Mouse (Mus musculus) liver, embryonic 13.5 days (tissue): ENCODE measurements around the gene Cdc14b. TPM values are rescaled to one million over a fixed set of nuclear protein-coding genes. Genes with fewer than 3 reads are reported as not detected.
"Not testable (repeated sequence)": the region's sequence is repeated elsewhere in the genome, so short reads cannot be mapped to it uniquely, and the experiment has no call there.

Experiments used
- ATAC-seq: fragments of 200-750 bp; cut with Nextera tagmentation; 2 replicates; pipeline ENCODE4 v1.8.0; 2017; ENCODE audit warnings: low read depth, mild to moderate bottlenecking, moderate number of reproducible peaks, moderate library complexity
- DNase-seq: peaks from one replicate; pipeline ENCODE4 v3.0.0; 2022
- H3K27ac ChIP-seq: fragments of 300-500 bp; sonication (generic); 2 replicates; pipeline ENCODE4 v1.5.1; 2015; ENCODE audit warnings: moderate library complexity, mild to moderate bottlenecking, inconsistent platforms
- H3K27me3 ChIP-seq: fragments of 300-500 bp; sonication (generic); 2 replicates; pipeline ENCODE4 v1.6.1; 2015; ENCODE audit warnings: mild to moderate bottlenecking, inconsistent platforms
- H3K36me3 ChIP-seq: fragments of 300-500 bp; sonication (generic); 2 replicates; pipeline ENCODE4 v1.6.1; 2015; ENCODE audit warnings: mild to moderate bottlenecking, inconsistent platforms
- H3K4me1 ChIP-seq: fragments of 300-500 bp; sonication (generic); replicated peaks from 2 replicates; pipeline ENCODE4 v1.6.1; 2015; ENCODE audit warnings: inconsistent platforms
- H3K4me2 ChIP-seq: fragments of 300-500 bp; sonication (generic); 2 replicates; pipeline ENCODE4 v1.6.1; 2015; ENCODE audit warnings: inconsistent platforms, mild to moderate bottlenecking, moderate library complexity
- H3K4me3 ChIP-seq: fragments of 300-500 bp; sonication (generic); replicated peaks from 2 replicates; pipeline ENCODE4 v1.5.1; 2015; ENCODE audit warnings: mild to moderate bottlenecking, inconsistent platforms
- H3K9ac ChIP-seq: fragments of 300-500 bp; sonication (generic); 2 replicates; pipeline ENCODE4 v1.6.1; 2015; ENCODE audit warnings: mild to moderate bottlenecking, inconsistent platforms
- H3K9me3 ChIP-seq: fragments of 300-500 bp; sonication (generic); replicated peaks from 2 replicates; pipeline ENCODE4 v1.6.1; 2016; ENCODE audit warnings: inconsistent platforms
- WGBS: fragments of 180-500 bp; shearing (Covaris S2); methylation state at CpG from one replicate; pipeline ENCODE4 v1.1.7; 2015; ENCODE audit not compliant: insufficient replicate concordance; 5-methylcytosine and 5-hydroxymethylcytosine counted together
- polyA plus RNA-seq: library from polyadenylated mRNA; unstranded; fragments of >200 nt; fragmentation: Nextera tagmentation; extraction: Ambion mirVana; gene quantifications from 2 replicates; pipeline ENCODE4 v1.2.1, GENCODE M21; 2015

Gene Cdc14b
- polyA plus RNA-seq, 1 experiment from 2014 or later: 6.9 TPM

DNA sequence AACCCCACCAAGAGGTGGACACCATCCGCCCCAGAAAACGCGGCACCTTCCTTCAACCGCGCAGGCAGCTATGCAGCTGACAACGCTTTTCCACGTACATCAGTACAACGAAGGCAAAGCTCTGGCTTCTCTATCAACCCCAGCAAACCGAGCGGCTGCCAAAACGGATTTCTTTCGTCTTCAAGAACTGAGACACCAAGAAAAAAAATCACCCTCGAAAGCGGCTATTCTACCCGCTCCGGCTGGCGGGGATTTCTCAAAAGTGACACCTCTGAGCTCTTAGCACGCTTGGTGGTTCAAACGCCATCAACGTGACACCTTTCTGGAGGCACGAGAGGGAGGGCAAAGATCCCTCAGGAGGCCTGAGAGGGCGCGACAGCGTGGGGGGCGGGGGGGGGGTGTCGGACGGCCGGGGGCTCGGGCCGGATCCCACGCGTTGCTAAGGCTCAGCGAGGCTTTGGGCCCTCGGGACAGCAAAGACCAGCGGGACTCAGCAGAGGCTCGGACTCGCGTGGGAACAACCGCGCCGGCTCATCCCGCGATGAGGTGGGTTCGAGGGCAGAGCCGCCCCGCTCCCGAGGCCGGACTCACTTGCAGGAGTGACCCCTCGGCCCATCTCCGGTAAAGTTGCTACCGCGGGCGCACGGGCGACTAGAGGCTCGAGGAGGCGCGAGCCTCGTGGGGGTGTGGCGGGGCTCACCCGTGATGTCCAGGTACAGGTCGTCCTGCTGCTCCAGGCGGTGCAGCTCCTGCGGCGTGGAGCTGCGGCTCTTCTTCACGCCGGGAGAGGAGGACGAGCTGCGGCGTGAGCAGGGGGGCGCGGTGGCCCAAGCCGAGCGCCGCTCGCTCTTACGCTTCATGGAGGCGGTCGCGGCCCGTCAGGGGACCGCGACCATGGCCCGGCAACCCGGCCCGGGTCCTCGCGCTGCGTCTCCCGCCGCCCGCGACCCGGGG lies 922 bp downstream of the Cdc14b start:
- Histone ChIP-seq H3K9ac (peak overlapping the region; percentile 69), H3K4me2 (peak overlapping the region; percentile 98)
- peak; percentile 13 for DNase-seq

DNA sequence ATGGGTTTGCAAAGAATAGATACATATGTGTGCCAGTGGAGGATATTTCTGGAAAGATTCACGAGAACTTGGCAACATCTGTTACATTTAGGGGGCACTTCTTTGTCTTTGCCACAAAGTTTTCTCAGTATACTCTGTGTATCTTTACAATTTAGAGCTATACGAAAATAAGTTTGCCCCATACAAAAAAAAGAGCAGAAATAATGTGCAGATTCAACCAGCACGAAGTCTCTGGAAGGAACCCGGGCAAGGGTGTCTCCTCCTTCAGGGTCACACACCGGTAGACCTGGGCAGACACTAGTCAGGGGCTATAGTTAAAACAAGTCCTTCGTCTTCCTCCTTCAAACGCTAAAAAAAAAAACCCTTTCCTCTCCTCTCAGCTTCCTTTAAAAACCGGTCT lies 1.7 kb downstream of the Cdc14b start:
- no peak for DNase-seq
- Histone ChIP-seq H3K4me1 (peaks cover 25% of the 10 kb centered on the region), H3K27ac (no peak overlapping the region), H3K27me3 (peaks cover 48% of the 10 kb centered on the region), H3K4me2 (peak overlapping the region; percentile 98), H3K36me3 (no peaks in the 10 kb centered on the region), H3K9ac (no peak overlapping the region), H3K9me3 (no peaks in the 10 kb centered on the region), H3K4me3 (no peak overlapping the region)
- 34% methylated on average over 8 of the region's 8 CpGs for WGBS
- no peak for ATAC-seq

More for the DNA sequence above, 922 bp downstream of the Cdc14b start:
- Histone ChIP-seq H3K4me1 (peaks cover 25% of the 10 kb centered on the region), H3K27ac (no peak overlapping the region), H3K9me3 (no peaks in the 10 kb centered on the region), H3K27me3 (peaks cover 48% of the 10 kb centered on the region), H3K36me3 (no peaks in the 10 kb centered on the region), H3K4me3 (peak overlapping the region; percentile 73)
- peak; percentile 51 for ATAC-seq
- WGBS: under 1% methylated on average over 82 of the region's 95 CpGs

DNA sequence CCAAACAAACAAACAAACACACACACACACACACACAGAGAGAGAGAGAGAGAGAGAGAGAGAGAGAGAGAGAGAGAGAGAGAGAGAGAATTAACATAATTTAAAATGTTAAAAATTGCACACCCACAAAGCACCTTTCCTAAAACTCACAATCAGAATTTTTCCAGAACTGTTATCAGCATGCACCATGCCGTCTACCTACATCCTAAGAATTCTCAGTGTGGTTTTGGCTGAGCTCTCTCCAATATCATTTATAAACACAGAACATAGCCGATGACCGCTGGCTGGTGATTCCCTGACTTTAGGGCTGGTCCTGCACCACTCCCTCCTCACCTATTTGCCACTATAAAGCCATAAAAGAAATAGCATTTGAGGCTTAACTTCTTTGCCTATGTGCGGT lies 6.7 kb downstream of the Cdc14b start:
- Histone ChIP-seq H3K4me2 (no peak overlapping the region), H3K4me1 (no peaks in the 10 kb centered on the region), H3K9ac (no peak overlapping the region), H3K27ac (no peak overlapping the region), H3K4me3 (no peak overlapping the region), H3K36me3 (no peaks in the 10 kb centered on the region), H3K27me3 (peaks cover 25% of the 10 kb centered on the region), H3K9me3 (no peaks in the 10 kb centered on the region)
- WGBS: 40% methylated on average over 4 of the region's 4 CpGs
- ATAC-seq (no peak), DNase-seq (no peak)

DNA sequence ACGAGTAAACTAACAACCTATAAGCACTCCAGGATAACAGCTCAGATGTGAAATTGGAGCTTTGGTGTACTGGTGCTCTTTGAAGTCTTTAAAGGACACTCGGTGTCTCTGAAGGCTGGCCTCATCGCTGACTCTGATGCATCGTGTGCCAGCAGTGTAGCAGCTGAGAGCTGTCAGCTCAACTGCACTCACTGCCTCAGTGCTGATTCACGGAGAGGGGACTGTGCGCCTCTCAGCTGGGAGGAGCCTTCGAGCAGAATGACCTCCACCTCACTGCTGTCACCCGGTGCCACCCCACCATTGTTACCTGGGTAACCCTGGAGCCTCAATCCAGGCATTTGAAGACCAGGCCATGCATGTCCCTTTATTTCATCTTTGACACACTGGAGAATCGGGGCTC lies 7.9 kb downstream of the Cdc14b start:
- peaks cover 15% of the 10 kb centered on the region for H3K27me3 ChIP-seq
- H3K9me3 ChIP-seq: no peaks in the 10 kb centered on the region
- H3K9ac ChIP-seq: no peak overlapping the region
- ATAC-seq (no peak), DNase-seq (no peak)
- no peak overlapping the region for H3K4me3 ChIP-seq
- H3K4me1 ChIP-seq: no peaks in the 10 kb centered on the region
- 45% methylated on average over 9 of the region's 9 CpGs for WGBS
- H3K27ac ChIP-seq: no peak overlapping the region
- H3K36me3 ChIP-seq: no peaks in the 10 kb centered on the region
- H3K4me2 ChIP-seq: no peak overlapping the region

DNA sequence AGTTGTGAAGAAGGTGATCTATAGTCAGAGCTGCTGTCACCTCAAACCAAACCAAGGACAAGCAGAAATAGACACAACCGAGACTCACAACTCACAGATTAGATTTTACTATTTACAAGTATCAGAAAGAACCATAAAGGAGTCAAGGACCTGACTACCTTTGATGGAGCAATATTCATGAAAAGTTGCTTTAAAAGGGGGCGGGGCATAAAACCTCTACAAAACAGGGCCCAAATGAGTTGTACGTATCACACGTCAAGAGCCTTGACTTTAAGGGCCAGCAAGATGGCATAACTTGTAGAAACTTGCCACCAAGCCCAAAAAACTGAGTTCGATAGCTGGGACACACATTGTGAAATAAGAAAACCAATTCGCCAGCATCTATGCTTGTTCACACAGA lies 10.5 kb downstream of the Cdc14b start:
- 71% methylated on average over 6 of the region's 6 CpGs for WGBS
- Histone ChIP-seq H3K9me3 (no peaks in the 10 kb centered on the region), H3K27ac (no peak overlapping the region), H3K4me1 (no peaks in the 10 kb centered on the region), H3K36me3 (no peaks in the 10 kb centered on the region), H3K27me3 (no peaks in the 10 kb centered on the region), H3K4me3 (no peak overlapping the region), H3K9ac (no peak overlapping the region), H3K4me2 (no peak overlapping the region)
- ATAC-seq (no peak), DNase-seq (no peak)

DNA sequence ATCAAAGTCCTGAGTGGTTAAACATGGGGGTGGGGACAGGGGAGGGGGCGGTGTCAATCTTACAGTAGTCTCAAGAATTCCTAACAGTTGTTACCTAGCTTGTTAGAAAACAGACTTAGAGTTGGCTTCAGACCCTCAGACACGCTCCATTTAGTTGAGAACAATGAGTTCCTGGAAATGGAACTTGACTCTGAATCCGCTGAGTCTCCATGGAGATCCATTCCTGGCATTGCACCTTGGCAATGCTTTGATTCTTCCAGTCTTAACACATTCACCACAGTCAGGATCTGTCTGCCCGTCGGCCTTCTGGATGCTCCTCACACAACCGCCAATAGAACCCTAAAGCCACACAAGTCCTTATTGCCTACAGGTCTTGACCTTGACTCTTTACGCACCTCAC lies 15.2 kb downstream of the Cdc14b start:
- Histone ChIP-seq H3K4me2 (no peak overlapping the region), H3K9me3 (no peaks in the 10 kb centered on the region), H3K4me1 (no peaks in the 10 kb centered on the region), H3K36me3 (no peaks in the 10 kb centered on the region), H3K27ac (no peak overlapping the region), H3K4me3 (no peak overlapping the region), H3K9ac (no peak overlapping the region), H3K27me3 (no peaks in the 10 kb centered on the region)
- ATAC-seq: no peak
- 82% methylated on average over 7 of the region's 7 CpGs for WGBS
- DNase-seq: no peak

DNA sequence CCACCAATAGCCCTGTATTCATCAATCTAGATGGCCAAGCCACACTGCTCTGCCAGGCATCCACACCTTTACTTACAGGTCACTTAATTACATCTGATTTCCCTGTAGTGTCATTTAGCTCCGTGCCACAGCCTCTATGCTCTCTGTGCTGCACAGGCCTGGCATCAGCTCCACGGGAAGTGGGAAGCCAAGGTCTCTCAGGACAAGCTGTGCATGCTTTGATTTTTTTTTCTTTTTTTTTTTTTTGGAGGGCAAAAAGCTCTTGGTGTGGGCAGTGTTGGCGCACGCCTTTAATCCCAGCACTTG lies 16.6 kb downstream of the Cdc14b start:
- no peak overlapping the region for H3K9ac ChIP-seq
- no peak for ATAC-seq
- no peak for DNase-seq
- no peak overlapping the region for H3K4me3 ChIP-seq
- H3K36me3 ChIP-seq: no peaks in the 10 kb centered on the region
- H3K27me3 ChIP-seq: no peaks in the 10 kb centered on the region
- H3K4me1 ChIP-seq: 0 out of 2 replicates have a peak, but pooled peaks cover under 1% of the 10 kb centered on the region
- H3K4me2 ChIP-seq: no peak overlapping the region
- 71% methylated on average over 4 of the region's 4 CpGs for WGBS
- no peaks in the 10 kb centered on the region for H3K9me3 ChIP-seq
- H3K27ac ChIP-seq: no peak overlapping the region

DNA sequence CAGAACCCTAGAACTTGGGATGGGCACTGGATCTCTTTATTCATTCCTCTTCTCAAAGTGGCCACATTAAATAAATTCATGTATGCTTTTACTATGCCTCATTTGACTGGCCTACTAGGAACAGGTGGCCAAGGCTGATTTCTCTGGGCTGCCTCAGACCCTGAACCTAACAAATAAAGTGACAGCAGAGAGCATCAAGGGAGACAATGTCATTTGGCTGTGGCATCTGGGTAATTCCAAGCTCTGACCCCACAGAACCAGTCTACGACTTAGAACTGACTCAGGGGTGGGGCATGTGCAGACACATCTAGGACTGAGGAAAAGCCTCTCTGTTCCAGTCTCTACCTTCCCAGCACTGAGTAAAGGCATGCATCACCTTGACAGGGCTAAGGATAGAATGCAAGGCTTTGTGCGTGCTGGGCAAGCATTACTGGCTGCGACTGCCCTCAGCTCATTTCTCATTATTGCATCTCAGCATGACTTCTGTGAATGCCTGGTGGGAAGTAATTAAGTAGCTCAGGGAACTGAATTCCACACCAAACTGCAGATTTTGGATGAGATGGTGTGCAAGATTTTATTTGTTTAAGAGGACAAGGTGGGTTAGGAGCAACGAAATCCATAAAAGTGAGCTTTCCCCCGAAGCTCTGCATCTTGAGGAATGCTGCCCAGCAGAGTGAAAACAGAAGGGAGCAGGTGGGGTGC lies 17.1 kb downstream of the Cdc14b start:
- no peak for ATAC-seq
- no peak overlapping the region for H3K4me3 ChIP-seq

DNA sequence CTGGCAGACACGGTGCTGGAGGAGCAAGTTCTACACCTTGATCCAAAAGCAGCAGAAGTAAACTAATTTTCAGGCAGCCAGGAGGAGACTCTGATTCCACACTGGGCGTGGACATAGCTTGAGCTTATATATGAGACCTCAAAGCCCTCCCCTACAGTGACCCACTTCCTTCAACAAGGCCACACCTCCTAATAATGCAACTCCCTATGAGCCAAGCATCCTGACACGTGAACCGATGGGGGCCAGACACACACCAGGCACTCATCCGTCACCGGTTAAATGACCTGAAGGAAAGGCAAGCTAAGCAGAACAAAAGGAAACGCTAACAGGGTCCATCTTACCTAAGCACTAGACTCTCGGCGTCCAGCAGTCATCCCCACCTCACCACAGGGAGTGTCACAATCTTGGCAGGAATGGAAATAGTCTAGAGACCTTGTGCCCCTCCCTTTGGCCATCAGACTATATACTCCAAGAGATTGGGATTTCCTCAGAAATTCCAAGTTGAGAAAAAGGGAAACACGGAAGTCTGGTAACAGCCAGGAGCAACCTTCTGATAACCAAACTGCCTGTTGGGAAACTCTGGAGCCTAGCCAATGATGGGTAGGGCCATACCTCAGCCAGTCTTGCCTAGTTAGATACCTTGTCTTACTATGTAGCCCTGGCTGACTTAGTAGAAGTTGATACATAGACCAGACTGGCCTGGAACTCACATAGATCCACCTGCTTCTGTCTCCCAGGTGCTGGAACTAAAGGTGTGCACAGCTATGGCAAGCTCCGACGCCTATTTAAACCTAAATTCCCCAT lies 17.9 kb downstream of the Cdc14b start:
- Histone ChIP-seq H3K9me3 (no peaks in the 10 kb centered on the region), H3K4me2 (no peak overlapping the region), H3K4me1 (peaks cover 5% of the 10 kb centered on the region), H3K27me3 (no peaks in the 10 kb centered on the region), H3K36me3 (no peaks in the 10 kb centered on the region), H3K9ac (no peak overlapping the region), H3K27ac (no peak overlapping the region), H3K4me3 (no peak overlapping the region)
- DNase-seq: no peak
- 73% methylated on average over 12 of the region's 12 CpGs for WGBS
- ATAC-seq: no peak

More for the DNA sequence above, 17.1 kb downstream of the Cdc14b start:
- Histone ChIP-seq H3K9ac (no peak overlapping the region), H3K9me3 (no peaks in the 10 kb centered on the region), H3K27ac (no peak overlapping the region), H3K27me3 (no peaks in the 10 kb centered on the region), H3K4me2 (no peak overlapping the region), H3K4me1 (0 out of 2 replicates have a peak, but pooled peaks cover 2% of the 10 kb centered on the region), H3K36me3 (no peaks in the 10 kb centered on the region)
- 58% methylated on average over 5 of the region's 5 CpGs for WGBS
- DNase-seq: no peak

DNA sequence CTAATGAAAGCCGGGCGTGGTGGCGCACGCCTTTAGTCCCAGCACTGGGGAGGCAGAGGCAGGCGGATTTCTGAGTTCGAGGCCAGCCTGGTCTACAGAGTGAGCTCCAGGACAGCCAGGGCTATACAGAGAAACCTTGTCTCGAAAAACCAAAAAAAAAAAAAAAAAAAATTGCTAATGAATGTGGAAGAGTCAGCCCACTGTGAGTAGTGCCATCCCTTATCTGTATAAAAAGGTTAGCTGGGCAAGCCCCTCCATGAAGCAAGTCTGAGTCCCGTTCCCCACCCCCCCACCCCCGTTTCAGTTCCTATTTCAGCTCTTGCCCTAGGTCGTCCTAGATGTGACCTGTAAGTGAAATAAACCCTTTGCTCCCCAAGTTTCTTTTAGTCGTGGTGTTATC lies 20.9 kb downstream of the Cdc14b start:
- H3K27me3 ChIP-seq, DNase-seq, H3K36me3 ChIP-seq, H3K9me3 ChIP-seq, H3K4me3 ChIP-seq, H3K27ac ChIP-seq, H3K9ac ChIP-seq, H3K4me2 ChIP-seq, ATAC-seq: not testable (repeated sequence)
- peaks cover 24% of the 10 kb centered on the region for H3K4me1 ChIP-seq
- 64% methylated on average over 11 of the region's 11 CpGs for WGBS

DNA sequence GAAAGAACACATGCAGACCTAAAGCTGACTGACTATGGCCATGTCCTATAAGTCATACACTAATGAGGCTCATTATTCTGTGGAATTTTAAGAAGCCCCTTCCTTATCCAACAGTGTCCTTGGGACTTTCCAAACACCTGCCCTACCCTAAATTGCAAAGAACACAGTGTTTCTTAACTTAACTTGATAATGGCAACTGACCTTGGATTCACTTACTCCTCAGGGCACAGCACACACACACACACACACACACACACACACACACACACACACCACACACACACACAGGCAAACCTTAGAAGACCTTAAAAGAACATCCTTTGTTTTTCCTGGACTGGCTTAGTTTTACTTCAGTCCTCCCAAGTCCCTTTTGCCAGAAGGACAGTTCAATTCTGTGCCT lies 21.4 kb downstream of the Cdc14b start:
- H3K4me1 ChIP-seq: peaks cover 28% of the 10 kb centered on the region
- no peak for ATAC-seq
- no peaks in the 10 kb centered on the region for H3K36me3 ChIP-seq
- H3K9me3 ChIP-seq: no peaks in the 10 kb centered on the region
- H3K27me3 ChIP-seq: no peaks in the 10 kb centered on the region
- H3K27ac ChIP-seq: no peak overlapping the region
- no peak overlapping the region for H3K9ac ChIP-seq
- H3K4me2 ChIP-seq: no peak overlapping the region
- no peak for DNase-seq
- H3K4me3 ChIP-seq: no peak overlapping the region
